Mouse (Mus musculus) Patski (cell line): ENCODE data around the gene Krtap5-1. TPM values are rescaled to one million over a fixed set of nuclear protein-coding genes. Genes with fewer than 3 reads are reported as not detected.
"Not testable (repeated sequence)": the region's sequence is repeated elsewhere in the genome, so short reads cannot be mapped to it uniquely, and the experiment has no call there.

ENCODE experiments used
- ATAC-seq: fragments of 100-300 bp; one replicate; pipeline ENCODE4 v1.8.0; 2021
- CTCF ChIA-PET: fragments of 350-600 bp; sonication (Branson Sonifier 250); formaldehyde crosslinking; loops from one replicate; lab custom pipeline; 2022; ENCODE audit warnings: inconsistent platforms; lab: Charles Lee
- POLR2A ChIA-PET: fragments of 350-600 bp; sonication (Branson Sonifier 250); formaldehyde crosslinking; loops from one replicate; lab custom pipeline; 2022; ENCODE audit warnings: antibody characterized with exemption, inconsistent platforms; lab: Charles Lee
- DNase-seq: peaks from one replicate; pipeline ENCODE4 v3.0.0-alpha.2; 2011; ENCODE audit warnings: low read depth, low spot score
- H3K27me3 ChIP-seq: fragments of 371-371 bp; one replicate; pipeline ENCODE4 v1.5.1; 2021
- CTCF ChIP-seq: fragments of 100-300 bp; IDR thresholded peaks from one replicate; pipeline ENCODE4 v1.5.1; 2021
- in situ Hi-C: fragments of 300-500 bp; cut with MboI; formaldehyde crosslinking; loops from 3 replicates; pipeline ENCODE4 v1.11.1; 2018; ENCODE audit warnings: low pct_unique_long_range_greater_than_20kb, mixed read lengths
- polyA plus RNA-seq: library from polyadenylated mRNA; unstranded; gene quantifications from one replicate; pipeline ENCODE4 v1.2.3, GENCODE M21; 2021

Krtap5-1 gene
- polyA plus RNA-seq, 1 experiment from 2014 or later: not detected

DNA sequence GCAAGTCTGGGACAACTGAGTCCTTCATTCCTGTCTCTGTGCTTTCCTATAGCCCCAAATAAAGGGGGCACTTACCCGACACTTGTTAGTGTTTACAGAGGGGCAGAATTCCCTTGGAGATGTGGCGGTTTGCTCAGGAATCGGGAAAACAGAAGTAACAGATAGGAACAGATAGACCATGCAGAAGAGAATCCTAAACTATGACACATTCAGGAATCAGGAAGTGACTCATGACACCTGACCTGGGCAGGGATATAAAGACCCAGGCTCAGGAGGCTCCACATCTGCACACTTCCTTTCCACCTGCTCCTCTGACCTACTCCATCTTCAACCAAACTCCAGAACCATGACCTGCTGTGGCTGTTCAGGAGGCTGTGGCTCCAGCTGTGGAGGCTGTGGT lies 6.3 kb upstream of the Krtap5-1 start, which contains the start of gene Krtap5-4:
Krtap5-4 (plus strand) TSS at position 301 of the 400 bp plus-strand sequence.
- ATAC-seq (no peak), DNase-seq (no peak)
- H3K27me3 ChIP-seq: peaks cover 16% of the 10 kb centered on the region
- in situ Hi-C loops: no loop called here
- TF ChIP-seq CTCF: no peak
- ChIA-PET POLR2A (no interaction called here), CTCF (interaction anchor here (2.0 kb wide), 1 partner anchor 14 kb away, joined by 6 read pairs; no protein-coding TSS in a partner anchor)

DNA sequence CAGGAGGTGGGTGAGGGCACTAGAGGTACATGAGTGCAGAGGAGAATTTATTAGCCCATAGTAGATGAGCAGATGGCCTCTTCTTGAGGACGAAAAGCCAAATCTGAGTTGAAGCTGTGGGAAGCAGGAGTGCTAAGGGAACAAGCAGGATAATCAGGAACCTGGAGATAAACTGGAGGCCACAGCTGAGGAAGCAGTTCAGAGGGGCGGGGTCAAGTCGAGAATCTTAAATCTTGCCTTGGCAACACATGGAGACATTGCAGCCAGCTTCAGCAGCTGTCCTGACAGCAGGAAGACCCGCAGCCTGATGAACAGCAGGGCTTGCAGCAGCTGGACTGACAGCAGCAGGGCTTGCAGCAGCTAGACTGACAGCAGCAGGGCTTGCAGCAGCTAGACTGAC lies 810 bp downstream of the Krtap5-1 start:
- DNase-seq, POLR2A ChIA-PET, ATAC-seq: not testable (repeated sequence)

GRCm38 (mm10) chr7:142295418-142295817 lies 1.5 kb downstream of the Krtap5-1 start:
- ATAC-seq: no peak
- POLR2A ChIA-PET: no interaction called here

More for the DNA sequence above, 810 bp downstream of the Krtap5-1 start:
- CTCF ChIA-PET: interaction anchor here (1.1 kb wide), 1 partner anchor 18 kb away, joined by 3 read pairs; no protein-coding TSS in a partner anchor
- peaks cover 14% of the 10 kb centered on the region for H3K27me3 ChIP-seq
- in situ Hi-C loops: not testable (repeated sequence)

GRCm38 (mm10) chr7:142293851-142294250 lies 3.1 kb downstream of the Krtap5-1 start:
- DNase-seq, H3K27me3 ChIP-seq, ATAC-seq, in situ Hi-C loops: not testable (repeated sequence)
- peak; percentile 62 for TF ChIP-seq CTCF
- CTCF ChIA-PET: interaction anchor here (0.9 to 1.3 kb wide), 4 partner anchors 10 to 41 kb away, joined by 3 to 4 read pairs (median 4); no protein-coding TSS in a partner anchor
- POLR2A ChIA-PET: interaction anchor here (0.6 kb wide), 1 partner anchor 633 kb away, joined by 8 read pairs; no protein-coding TSS in a partner anchor

More at GRCm38 (mm10) chr7:142295418-142295817, 1.5 kb downstream of the Krtap5-1 start:
- H3K27me3 ChIP-seq: peaks cover 14% of the 10 kb centered on the region
- DNase-seq: no peak
- CTCF ChIA-PET: interaction anchor here (1.1 kb wide), 1 partner anchor 18 kb away, joined by 3 read pairs; no protein-coding TSS in a partner anchor
- peak; percentile 12 for TF ChIP-seq CTCF
- in situ Hi-C loops: no loop called here

DNA sequence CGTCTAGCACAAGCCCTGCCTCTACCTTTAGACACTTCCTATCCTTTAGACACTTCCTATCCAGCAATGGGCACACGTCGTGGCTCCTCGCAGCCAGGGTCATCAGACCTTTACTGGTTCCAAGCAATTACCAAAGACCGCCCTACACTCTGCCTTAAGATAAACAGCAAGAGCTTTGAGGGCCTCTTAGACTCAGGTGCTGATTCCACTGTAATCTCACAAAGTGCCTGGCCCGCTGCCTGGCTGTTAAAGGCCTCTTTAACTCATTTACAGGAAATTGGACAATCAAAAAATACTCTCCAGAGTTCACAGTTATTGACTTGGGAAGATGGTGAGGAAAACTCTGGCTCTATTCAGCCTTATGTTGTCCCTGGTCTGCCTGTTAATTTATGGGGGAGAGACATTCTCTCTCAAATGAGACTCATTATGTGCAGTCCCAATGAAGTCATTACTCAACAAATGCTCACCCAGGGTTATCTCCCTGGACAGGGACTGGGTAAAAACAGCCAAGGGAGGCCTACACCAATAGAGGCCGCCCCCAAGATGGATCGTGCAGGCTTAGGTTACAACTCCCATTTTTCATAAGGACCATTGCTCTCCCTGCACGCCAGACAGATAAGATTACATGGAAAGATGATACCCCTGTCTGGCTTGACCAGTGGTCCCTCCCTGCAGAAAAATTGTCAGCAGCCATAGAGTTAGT lies 10.9 kb downstream of the Krtap5-1 start:
- ATAC-seq, DNase-seq, POLR2A ChIA-PET, in situ Hi-C loops, CTCF ChIA-PET, H3K27me3 ChIP-seq: not testable (repeated sequence)

DNA sequence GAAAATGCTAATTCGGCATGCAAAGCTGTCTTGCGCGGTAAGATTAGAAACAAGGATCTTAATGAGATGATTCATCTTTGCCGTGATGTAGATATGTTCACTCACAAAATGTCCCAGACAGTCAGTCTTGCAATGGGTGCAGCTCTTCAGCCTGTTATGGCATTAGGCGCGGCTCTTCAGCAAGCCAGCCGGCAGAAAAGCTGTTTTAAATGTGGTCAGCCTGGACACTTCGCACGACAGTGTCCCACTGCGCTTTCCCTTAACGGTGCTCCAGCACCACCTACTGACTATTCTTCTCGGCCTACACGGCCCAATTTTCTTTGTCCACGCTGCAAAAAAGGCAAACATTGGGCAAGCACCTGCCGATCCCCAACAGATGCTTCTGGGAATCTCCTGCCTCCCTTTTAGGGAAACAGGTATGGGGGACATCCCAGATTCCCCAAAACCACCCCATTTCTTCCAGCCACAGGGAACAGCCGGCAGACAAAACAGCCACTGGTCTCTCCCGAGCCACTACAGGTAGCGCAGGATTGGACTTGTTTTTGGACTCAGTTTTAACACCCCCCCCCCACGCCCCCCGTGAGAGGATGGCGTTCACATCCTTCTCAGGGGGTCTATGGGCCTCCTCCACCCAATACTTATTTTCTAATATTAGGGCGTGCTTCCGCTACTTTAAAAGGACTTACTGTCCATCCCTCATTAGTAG lies 11.6 kb downstream of the Krtap5-1 start:
- in situ Hi-C loops: no loop called here
- TF ChIP-seq CTCF: no peak
- no peak for ATAC-seq
- ChIA-PET CTCF (interaction anchor here (1.0 to 1.7 kb wide), 6 partner anchors 9 to 33 kb away, joined by 3 to 8 read pairs (median 6); no protein-coding TSS in a partner anchor), POLR2A (no interaction called here)
- DNase-seq: no peak
- peaks cover 5% of the 10 kb centered on the region for H3K27me3 ChIP-seq

DNA sequence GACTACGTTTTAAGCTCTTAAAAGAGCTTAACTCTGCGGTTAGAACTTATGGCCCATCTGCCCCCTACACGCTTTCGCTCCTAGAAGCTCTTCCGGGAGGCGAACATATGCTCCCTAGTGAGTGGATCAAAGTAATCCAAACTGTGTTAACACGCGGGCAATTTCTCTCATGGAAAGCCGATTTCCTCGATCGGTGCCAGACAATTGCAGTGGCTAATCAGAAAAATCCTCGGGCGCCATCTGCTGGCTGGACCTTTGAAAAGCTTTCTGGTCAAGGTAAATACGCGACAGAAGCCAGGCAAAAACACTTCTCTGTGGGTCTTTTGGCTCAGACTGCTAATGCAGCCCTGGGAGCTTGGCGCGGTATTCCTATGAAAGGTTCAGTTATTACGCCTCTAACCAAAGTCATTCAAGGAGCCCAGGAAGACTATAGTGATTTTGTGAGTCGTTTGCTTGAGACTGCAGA lies 12.3 kb downstream of the Krtap5-1 start:
- H3K27me3 ChIP-seq: peaks cover 5% of the 10 kb centered on the region
- in situ Hi-C loops: no loop called here
- DNase-seq: peak; percentile 60

DNA sequence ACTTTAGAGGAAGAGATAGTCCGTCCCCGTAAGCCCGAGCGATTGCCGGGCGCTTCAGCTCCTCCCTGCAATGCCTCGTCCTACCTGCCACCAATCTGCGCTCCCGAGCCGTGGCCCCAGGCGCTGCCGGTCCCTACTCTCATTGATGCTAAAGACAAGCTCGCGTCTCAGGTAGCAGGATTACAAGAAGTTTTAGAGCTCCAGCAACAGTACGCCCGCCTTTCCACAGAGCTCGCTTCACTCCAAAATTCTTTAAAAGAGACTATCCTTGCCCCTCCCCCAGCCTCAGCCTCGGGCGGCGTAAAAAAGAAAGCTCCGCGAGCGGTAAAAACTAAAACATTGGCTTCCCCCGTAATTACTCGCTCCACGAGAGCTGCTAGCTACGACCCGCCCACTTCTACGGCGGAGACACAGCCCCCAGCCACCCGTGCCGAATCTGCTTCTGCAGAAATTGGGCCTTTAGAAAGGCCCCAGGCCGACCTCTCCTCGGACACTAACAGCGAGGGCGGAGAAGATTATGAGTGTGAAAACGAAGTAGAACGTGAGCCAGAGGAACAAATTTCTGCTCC lies 12.8 kb downstream of the Krtap5-1 start:
- in situ Hi-C loops: no loop called here
- ATAC-seq: peak; percentile 73
- peaks cover 5% of the 10 kb centered on the region for H3K27me3 ChIP-seq
- no peak for DNase-seq
- TF ChIP-seq CTCF: no peak
- CTCF ChIA-PET: interaction anchor here (1.0 to 1.7 kb wide), 7 partner anchors 8 to 35 kb away, joined by 3 to 8 read pairs (median 5); no protein-coding TSS in a partner anchor
- POLR2A ChIA-PET: no interaction called here

More for the DNA sequence above, 12.3 kb downstream of the Krtap5-1 start:
- peak; percentile 73 for ATAC-seq
- TF ChIP-seq CTCF: peak; percentile 85
- POLR2A ChIA-PET: no interaction called here
- CTCF ChIA-PET: interaction anchor here (1.0 to 1.7 kb wide), 6 partner anchors 8 to 34 kb away, joined by 3 to 8 read pairs (median 6); no protein-coding TSS in a partner anchor

DNA sequence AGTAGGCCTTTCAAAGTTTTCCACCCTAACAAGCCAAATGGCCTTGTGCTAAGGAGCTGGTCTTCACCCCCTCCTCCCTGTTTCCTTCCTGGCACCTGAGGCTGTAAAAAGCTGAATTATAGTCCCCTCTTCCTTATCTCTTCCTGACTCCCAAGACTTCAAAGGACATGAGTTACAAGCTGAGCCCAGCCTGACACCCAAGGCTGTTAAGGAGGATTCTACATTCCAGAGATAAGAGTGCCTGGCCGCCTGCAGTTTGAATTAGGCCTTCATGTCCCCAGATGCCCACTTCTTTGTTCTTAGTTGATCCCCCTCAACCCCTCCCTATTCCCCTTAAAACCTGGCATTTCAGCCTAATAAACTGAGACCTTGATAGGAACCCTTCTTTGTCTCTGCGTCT lies 14.1 kb downstream of the Krtap5-1 start:
- POLR2A ChIA-PET, ATAC-seq, in situ Hi-C loops, H3K27me3 ChIP-seq, DNase-seq: not testable (repeated sequence)
- CTCF ChIA-PET: interaction anchor here (1.3 to 1.4 kb wide), 2 partner anchors 11 to 34 kb away, joined by 3 read pairs; no protein-coding TSS in a partner anchor

- ATAC-seq, in situ Hi-C loops, DNase-seq, POLR2A ChIA-PET, H3K27me3 ChIP-seq, CTCF ChIA-PET: not testable (repeated sequence)
- TF ChIP-seq CTCF: peak; percentile 19
Observed at GRCm38 (mm10) chr7:142279291-142279690, 17.6 kb downstream of the Krtap5-1 start.
